Mouse (Mus musculus): ENCODE results near the gene Ccdc97.

The Ccdc97 gene

GRCm38 (mm10) chr7:25688810-25689586 is 29.9 kb downstream of the Ccdc97 start:
- peak; percentile 86 for DNase-seq

DNA sequence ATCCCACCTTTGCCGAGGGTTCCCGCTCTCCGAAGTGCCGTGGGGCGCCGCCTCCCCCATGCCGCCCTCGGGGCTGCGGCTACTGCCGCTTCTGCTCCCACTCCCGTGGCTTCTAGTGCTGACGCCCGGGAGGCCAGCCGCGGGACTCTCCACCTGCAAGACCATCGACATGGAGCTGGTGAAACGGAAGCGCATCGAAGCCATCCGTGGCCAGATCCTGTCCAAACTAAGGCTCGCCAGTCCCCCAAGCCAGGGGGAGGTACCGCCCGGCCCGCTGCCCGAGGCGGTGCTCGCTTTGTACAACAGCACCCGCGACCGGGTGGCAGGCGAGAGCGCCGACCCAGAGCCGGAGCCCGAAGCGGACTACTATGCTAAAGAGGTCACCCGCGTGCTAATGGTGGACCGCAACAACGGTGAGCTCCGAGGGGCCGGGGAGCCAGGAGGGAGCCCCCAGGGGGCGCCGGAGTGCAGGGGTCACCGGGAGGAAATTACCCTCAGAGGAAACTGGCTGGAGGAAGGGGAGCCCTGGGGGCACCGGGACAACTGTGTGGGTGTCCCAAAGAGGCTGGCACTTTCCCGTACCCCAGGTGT is 31.0 kb downstream of the Ccdc97 start:
- DNase-seq: peak; percentile 69

DNA sequence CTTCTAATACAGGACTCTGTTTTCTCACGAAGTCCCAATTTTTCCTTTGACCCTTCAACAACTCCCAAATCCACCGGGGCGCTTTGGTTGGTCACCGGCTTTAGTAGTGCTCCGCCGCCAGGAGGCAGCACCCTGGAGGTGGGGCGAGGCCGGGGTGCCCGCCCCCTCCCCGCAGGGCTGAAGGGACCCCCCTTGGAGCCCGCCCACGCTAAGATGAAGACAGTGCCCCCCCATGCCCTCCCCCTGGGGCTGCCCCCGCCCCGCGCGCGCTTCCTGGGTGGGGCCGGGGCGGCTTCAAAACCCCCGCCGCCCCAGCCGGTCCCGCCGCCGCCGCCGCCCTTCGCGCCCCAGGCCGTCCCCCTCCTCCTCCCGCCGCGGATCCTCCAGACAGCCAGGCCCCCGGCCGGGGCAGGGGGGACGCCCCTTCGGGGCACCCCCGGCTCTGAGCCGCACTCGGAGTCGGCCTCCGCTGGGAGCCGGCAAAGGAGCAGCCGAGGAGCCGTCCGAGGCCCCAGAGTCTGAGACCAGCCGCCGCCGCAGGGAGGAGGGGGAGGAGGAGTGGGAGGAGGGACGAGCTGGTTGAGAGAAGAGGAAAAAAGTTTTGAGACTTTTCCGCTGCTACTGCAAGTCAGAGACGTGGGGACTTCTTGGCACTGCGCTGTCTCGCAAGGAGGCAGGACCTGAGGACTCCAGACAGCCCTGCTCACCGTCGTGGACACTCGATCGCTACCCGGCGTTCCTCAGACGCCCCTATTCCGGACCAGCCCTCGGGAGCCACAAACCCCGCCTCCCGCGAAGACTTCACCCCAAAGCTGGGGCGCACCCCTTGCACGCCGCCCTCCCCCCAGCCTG is 32.0 kb downstream of the Ccdc97 start, which contains the start of gene Tgfb1:
Gene Tgfb1 (plus strand): TSS at position 323 of the 852 bp plus-strand sequence.
- DNase-seq: peak; percentile 87

GRCm38 (mm10) chr7:25685926-25686470 is 32.9 kb downstream of the Ccdc97 start:
- DNase-seq: no peak

DNA sequence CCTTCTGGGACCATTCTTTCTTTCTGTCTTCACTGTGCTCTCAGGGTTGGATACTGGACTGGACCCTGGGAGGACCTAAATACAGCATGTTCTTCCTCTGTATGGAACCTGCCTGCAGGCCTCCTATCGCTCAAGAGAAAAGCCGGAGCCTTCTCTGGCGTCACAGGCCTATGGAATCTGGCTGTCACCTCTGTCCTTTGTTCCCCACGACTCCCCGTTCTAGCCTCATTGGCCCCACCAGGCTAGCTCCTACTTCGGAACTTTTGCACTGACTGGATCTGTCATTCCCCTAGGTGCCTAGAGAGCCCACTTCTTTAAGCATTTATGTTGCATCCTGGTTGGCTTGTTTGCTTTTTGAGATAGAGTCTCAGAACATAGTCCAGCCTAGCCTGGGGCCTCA is 34.2 kb downstream of the Ccdc97 start:
- no peak for DNase-seq

GRCm38 (mm10) chr7:25683474-25684180 is 35.3 kb downstream of the Ccdc97 start:
- peak; percentile 54 for DNase-seq

DNA sequence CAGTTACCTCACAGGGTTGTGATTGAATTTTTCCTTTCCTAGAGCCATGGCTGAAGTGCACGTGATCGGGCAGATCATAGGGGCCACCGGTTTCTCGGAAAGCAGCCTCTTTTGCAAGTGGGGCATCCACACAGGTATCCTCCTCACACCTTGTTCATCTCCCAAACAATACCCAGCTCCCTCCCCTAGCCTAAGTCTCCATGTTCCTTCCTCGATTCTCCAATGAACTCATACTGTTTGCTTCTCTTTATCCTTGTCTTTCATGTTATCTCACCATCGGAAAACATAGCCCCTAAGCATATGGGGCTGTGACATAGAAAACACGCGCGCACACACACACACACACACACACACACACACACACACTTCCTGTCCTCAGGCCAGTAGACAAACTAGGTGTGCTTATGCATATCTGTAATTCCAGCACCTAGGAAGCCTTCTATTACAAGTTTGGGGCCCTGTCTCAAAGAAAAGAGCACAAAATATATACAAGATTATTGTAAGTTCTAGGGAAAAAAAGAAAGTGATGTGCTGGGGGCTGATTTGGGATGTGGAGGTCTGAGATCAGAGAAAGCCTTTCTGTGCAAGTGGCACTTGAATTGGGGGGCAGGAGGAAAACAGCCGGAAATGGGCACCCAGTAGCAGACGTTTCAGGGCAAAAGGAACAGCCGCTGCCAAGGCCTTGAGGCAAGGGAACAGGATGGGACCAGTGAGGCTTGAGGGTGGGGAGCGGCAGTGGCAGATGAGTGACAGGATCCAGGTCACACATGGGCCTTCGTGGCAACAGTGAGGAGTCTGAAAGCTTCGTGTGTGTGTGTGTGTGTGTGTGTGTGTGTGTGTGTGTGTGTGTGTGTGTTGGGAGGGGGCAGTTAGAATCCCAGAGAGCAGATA is 37.3 kb downstream of the Ccdc97 start:
- DNase-seq: no peak

- DNase-seq: peak; percentile 97
Measured at GRCm38 (mm10) chr7:25680514-25681258, 38.2 kb downstream of the Ccdc97 start, which contains the start of gene B9d2. TSS of gene B9d2 (plus strand) at chr7:25680780.

GRCm38 (mm10) chr7:25679971-25680370 is 38.9 kb downstream of the Ccdc97 start:
- DNase-seq: no peak

- DNase-seq: no peak
Measured at GRCm38 (mm10) chr7:25677013-25677412, 41.9 kb downstream of the Ccdc97 start.

- peak; percentile 88 for DNase-seq
Measured at GRCm38 (mm10) chr7:25676085-25676781, 42.7 kb downstream of the Ccdc97 start.

DNA sequence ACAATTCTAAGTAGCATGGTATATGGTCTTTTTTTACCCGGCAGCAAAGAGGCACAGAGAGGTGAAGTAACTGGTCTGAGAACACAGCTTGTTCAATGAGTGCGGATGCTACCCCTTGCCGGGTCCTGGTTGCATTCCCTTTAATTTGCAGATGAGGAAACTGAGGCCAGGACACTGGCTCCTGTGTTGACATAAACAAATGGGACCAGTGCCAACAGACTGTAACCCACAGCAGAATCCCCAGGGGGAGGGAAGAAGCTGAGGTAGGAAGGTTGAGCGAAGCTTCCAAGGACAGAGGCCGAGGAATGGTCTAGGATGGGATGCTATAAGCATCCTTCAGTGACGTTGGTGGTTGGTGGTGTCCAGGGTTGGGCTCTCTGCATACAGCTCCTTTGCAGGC is 43.5 kb downstream of the Ccdc97 start:
- DNase-seq: no peak

DNA sequence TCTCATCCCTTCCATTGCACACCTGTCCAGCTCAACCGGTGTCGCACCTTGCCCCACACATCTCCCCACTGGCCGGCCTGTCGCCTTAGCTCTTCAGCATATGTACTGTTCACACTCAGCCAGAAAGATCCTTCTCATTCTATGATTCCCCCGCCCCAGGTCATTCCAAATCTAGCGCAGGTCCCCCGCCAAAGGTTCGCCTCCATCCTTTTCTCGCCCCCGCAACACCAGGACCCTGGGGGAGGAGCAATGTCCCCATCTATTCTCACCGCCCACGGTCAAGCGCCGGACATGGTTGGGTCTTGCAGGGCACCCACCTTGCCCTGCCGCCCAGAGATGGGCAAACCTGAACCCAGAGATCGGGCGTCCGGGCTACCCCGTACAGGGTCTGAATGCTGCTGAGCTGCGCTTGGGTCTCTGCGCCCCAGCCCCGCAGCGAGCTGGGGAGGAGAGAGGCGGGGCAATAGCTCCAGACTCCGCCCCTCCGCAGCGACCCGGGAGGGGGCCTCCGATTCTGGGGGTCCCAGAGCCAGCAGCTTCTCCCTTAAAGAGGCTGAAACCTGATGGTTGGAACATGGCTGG is 44.1 kb downstream of the Ccdc97 start, which contains the start of gene Tmem91:
Gene Tmem91 (minus strand): TSS at position 448 of the 582 bp plus-strand sequence.
- no peak for DNase-seq

GRCm38 (mm10) chr7:25674297-25674696 is 44.6 kb downstream of the Ccdc97 start:
- DNase-seq: no peak

DNA sequence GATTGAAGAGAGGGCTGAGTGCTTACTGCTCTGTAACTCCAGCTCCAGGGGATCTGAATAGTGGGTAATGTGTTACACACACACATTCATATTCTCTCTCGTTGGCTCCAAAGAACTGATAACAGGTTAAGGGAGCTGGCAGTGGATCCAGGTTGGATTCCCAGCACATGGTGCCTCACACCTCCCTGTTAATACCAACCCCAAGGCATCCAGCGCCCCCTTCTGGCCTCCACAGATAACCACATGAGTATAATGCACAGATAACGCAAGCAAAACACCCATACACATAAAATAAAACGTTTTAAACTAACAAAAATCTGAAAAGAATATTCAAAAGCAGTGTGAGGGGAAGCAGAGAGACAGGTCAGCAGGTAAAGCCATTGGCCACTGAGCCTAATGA is 46.4 kb downstream of the Ccdc97 start:
- DNase-seq: no peak

DNA sequence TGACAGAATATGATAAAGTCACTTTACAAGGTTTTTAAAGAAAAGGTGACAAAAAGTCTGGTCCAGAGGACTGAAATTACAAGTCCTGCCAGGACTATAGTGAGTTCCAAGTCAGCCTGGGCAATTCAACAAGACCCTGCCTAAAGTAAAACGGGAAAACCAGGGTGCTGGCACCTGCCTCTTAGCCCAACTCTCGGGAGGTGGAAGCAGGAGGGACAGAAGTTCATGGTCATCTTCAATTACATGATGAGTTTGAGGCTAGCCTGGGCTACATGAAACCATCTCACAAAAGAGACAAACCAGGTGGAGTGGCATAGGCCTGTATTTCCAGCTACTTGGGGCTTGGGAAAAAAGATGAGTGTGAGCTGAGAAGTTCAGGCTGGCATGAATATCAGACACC is 47.2 kb downstream of the Ccdc97 start:
- DNase-seq: no peak

DNA sequence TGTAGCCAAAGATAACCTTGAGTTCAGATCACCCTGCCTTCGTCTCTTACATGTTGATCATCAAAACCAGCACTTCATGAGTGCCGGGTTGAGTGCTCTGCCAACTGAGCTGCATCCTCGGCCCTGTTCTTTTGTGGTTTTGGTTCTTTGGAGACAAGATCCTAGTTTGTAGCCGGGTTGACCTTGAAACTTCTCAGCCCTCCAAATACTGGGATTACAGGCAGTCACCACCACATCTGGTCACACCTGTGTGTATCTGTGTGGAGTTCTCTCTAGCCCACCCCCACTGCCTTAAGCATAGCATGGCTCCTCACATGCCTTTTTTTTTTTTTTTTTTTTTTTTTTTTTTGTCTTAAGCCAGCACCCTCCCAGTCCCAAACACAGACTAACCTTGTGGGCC is 48.8 kb downstream of the Ccdc97 start:
- no peak for DNase-seq

DNA sequence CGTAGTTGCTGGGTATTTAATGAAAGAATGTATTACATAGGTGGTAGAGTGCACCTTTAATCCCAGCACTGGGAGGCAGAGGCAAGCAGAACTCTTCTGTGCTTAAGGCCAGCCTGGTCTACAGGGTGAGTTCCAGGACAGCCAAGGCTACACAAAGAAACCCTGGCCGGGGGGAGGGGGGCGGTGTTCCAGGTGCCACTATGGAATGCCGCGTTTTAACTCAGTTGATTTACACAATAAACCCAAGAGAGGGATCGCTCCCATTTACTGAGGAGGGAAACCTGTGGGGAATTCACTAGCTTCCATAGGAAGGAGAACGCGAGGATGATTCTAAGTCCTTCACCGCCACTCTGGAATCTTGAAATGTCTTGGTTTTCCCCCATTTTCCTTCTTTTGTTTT is 49.3 kb downstream of the Ccdc97 start:
- no peak for DNase-seq

- no peak for DNase-seq
Measured at GRCm38 (mm10) chr7:25669158-25669557, 49.7 kb downstream of the Ccdc97 start.

- no peak for DNase-seq
Measured at GRCm38 (mm10) chr7:25666381-25666780, 52.5 kb downstream of the Ccdc97 start.

Measured in kidney, postnatal 14 days (tissue).